Mouse (Mus musculus) megakaryocyte, embryonic 14.5 days (primary cell): ENCODE measurements around the gene R3hdm4. TPM values are rescaled to one million over a fixed set of nuclear protein-coding genes. Genes with fewer than 3 reads are reported as not detected.

ENCODE experiments used
- H3K27me3 ChIP-seq: replicated peaks from 2 replicates; pipeline ENCODE3; 2012; ENCODE audit warnings: inconsistent platforms
- H3K36me3 ChIP-seq: replicated peaks from 2 replicates; pipeline ENCODE3; 2012; ENCODE audit warnings: low read length, inconsistent platforms, mixed read lengths
- H3K4me1 ChIP-seq: 2 replicates; pipeline ENCODE4 v1.6.1; 2012; ENCODE audit warnings: inconsistent platforms
- H3K4me3 ChIP-seq: replicated peaks from 2 replicates; pipeline ENCODE3; 2012; ENCODE audit warnings: moderate library complexity, mild to moderate bottlenecking, inconsistent platforms
- H3K9me3 ChIP-seq: 2 replicates; pipeline ENCODE4 v1.6.1; 2012; ENCODE audit warnings: inconsistent platforms
- FLI1 ChIP-seq: IDR thresholded peaks from 2 replicates; pipeline ENCODE4 v1.6.1; 2012; ENCODE audit warnings: low read length, inconsistent platforms, mixed read lengths
- GATA1 ChIP-seq: IDR thresholded peaks from 3 replicates; pipeline ENCODE4 v1.6.1; 2012; ENCODE audit warnings: mixed read lengths, low read length, inconsistent platforms, borderline replicate concordance
- polyA plus RNA-seq: library from polyadenylated mRNA; stranded (reverse); fragments of >175 nt; gene quantifications from 2 replicates; pipeline ENCODE4 v1.2.3, GENCODE M21; 2012; ENCODE audit warnings: low replicate concordance; ENCODE audit not compliant: insufficient read depth

Gene R3hdm4
- polyA plus RNA-seq, 1 experiment = 597 TPM

DNA sequence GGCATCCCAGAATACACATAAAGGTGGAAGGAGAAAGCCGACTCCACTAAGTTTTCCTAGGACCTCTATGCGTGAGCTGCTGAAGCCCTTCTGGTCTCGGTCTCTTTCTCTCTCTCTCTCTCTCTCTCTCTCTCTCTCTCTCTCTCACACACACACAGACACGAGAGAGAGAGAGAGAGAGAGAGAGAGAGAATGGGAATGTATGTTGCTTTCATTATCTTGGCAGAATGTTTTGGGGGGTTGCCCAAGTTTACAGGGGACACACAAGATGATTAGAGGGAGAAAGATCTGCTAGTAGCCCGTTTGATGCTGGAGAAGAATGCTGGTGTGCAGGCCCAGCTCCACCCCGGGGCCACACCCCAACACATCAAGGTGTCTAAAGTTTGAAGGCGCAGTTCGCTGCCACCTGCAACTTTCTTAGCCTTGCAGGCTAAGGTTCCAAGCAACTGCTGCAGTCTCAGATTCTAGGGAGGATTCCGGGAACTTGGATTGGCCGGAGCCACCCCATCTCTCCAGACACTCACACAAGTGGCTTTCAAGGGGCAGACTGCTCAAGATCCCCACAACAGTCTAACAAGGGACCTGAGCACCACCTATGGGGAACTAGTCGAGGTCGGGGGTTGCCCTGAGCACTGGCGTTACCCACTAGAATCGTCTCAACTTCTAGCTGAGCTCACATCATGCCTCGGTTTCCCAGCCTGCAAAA lies 4.9 kb upstream of the R3hdm4 start:
- Histone ChIP-seq H3K9me3 (0 out of 2 replicates have a peak, but pooled peaks cover 6% of the 10 kb centered on the region), H3K4me1 (peaks cover 73% of the 10 kb centered on the region), H3K27me3 (peaks cover 8% of the 10 kb centered on the region), H3K36me3 (peaks cover 33% of the 10 kb centered on the region), H3K4me3 (peak overlapping the region; percentile 95)
- no peak for TF ChIP-seq GATA1
- TF ChIP-seq FLI1 = no peak

DNA sequence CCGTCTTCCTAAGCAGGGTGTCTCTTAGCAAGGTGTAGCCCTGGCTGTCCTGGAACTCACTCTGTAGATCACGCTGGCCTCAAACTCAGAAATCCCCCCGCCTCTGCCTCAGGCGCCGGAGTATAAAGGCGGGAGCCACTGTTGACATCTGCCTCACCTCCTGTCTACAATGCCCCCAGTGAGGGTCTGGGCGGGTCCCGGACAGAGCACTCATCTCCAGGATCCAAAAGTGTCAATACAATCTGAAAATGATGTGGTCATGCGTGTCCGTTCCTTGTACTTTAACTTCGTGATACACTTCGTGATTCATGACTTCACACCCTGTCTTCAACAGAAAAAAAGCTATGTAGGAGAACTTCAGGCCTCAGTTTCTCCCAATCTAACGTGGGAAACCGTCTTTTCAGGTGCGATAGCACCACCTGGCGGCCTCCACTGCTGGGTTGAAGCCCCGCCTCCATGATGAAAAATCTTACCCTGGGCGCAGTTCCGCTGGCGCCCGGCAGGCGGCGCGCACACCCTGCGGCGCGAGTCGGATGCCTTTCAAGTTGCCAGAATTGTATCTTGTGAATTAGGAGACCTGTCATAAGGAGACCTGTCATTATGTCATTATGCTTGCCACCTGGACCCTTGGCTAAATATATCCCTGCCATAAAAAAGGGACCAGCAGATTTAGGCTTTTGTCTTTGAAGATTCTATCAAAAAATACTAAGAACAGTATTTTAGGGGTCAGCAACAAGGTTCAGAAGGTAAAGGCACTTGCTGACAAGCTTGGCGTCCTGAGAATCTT lies 4.2 kb upstream of the R3hdm4 start:
- peaks cover 26% of the 10 kb centered on the region for H3K36me3 ChIP-seq
- H3K27me3 ChIP-seq = peaks cover 15% of the 10 kb centered on the region
- 0 out of 2 replicates have a peak, but pooled peaks cover 6% of the 10 kb centered on the region for H3K9me3 ChIP-seq
- TF ChIP-seq FLI1 (no peak), GATA1 (no peak)
- peaks cover 73% of the 10 kb centered on the region for H3K4me1 ChIP-seq
- peak overlapping the region; percentile 95 for H3K4me3 ChIP-seq

- Histone ChIP-seq H3K4me1 (peaks cover 90% of the 10 kb centered on the region), H3K9me3 (0 out of 2 replicates have a peak, but pooled peaks cover 6% of the 10 kb centered on the region), H3K36me3 (peaks cover 19% of the 10 kb centered on the region), H3K4me3 (peak overlapping the region; percentile 35), H3K27me3 (peaks cover 19% of the 10 kb centered on the region)
- no peak for TF ChIP-seq GATA1
- no peak for TF ChIP-seq FLI1
Measured at GRCm38 (mm10) chr10:79921572-79921971, 564 bp upstream of the R3hdm4 start.

DNA sequence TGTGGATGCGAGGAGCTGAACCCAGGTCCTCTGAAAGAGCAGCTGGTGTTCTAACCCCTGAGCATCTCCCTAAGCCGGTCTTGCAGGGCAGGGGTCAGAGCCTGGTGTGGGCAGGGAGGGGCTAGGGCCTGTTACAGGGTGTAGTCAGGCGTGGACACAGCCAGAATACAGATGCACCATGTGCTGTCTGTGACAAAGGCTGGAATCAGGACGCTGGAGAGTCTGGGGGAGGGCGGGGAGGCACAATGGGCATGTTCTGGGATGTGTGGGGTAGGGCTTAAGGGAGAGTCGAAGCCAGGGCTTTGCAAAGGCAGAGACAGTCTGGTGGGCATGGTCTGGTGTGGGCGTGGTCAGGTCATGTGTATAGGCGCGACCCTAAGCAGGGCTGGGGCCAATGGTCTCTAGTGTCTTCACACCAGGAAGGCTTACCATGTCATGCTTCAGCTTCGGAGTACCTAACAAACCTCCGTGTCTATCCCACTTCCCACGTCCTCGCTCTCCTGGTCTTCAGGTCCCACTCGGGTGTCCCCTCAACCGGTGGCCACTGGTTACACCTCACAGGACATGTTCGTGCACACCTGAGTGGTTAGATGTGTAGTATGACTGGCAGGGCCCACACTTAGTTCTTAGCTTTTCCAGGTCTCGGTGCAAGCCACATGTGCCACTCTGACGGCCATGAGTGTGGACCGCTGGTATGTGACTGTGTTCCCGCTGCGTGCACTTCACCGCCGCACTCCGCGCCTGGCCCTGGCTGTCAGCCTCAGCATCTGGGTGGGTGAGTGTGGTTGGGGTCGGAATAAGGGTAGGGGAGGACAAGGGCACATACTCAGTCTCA lies 735 bp downstream of the R3hdm4 start:
- 0 out of 2 replicates have a peak, but pooled peaks cover 6% of the 10 kb centered on the region for H3K9me3 ChIP-seq
- peak overlapping the region; percentile 30 for H3K4me3 ChIP-seq
- H3K27me3 ChIP-seq = peaks cover 19% of the 10 kb centered on the region
- TF ChIP-seq FLI1 (no peak), GATA1 (no peak)
- H3K36me3 ChIP-seq = peaks cover 21% of the 10 kb centered on the region
- peaks cover 83% of the 10 kb centered on the region for H3K4me1 ChIP-seq

DNA sequence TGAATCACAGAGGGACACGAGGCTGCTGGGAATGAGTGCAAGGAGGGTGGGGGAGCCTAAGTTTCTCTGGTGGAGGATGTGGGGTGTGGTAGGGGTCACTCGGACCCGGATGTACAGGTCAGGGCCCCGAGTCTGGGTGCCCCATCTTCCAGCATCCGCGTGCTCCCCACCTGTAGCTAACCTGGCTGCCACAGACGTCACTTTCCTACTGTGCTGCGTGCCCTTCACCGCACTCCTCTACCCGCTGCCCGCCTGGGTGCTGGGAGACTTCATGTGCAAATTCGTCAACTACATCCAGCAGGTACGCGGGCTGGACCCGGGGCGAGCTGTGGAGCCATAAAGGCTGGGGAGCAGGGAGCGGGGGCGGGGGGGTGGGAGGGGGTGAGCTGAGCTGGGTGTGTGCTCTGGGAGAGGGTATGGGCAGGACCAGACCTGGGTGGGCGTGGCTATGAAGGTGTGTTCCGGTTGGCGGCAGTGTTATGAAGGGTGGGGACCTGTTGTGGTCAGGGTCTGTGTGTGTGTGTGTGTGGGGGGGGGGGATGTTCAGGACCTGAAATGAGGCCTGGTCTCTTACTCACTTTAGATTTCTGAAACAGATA lies 1.7 kb downstream of the R3hdm4 start:
- H3K9me3 ChIP-seq = 0 out of 2 replicates have a peak, but pooled peaks cover 6% of the 10 kb centered on the region
- H3K27me3 ChIP-seq = peaks cover 19% of the 10 kb centered on the region
- no peak for TF ChIP-seq GATA1
- peaks cover 86% of the 10 kb centered on the region for H3K4me1 ChIP-seq
- peak overlapping the region; percentile 46 for H3K4me3 ChIP-seq
- peaks cover 22% of the 10 kb centered on the region for H3K36me3 ChIP-seq

DNA sequence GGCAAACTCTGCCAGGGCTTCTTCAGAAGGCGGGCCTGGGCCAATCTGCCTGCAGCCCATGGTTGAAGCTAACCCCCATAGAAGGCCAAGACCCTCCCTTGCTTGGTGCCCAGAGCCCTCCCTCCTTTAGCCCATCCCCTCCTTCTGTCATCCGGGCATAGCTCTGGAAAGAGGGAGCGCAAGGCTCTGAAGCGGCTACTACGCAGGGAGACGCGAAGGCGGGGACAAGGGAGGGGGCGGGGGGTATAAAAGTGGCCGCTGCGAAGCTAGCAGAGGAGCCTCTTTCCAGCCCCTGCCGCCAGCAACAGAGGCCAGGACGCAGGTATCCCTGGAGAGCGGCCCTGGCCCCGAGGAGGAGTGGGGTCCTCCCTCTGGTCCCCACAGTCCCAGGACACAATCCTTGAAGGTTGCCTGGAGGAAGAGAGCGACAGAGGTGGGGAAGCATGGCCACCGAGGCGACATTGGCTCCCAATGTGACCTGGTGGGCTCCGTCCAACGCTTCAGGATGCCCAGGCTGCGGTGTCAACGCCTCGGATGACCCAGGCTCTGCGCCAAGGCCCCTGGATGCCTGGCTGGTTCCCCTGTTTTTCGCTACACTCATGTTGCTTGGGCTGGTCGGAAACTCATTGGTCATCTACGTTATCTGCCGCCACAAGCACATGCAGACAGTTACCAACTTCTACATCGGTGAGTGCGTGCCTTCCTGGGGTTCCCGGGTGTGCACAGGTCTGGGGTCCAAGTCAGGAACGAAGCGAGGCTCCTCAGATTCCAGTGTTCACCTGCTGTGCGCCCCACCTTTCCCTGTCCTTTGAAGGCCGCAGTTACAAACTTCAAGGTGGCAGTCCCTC lies 2.6 kb downstream of the R3hdm4 start:
- Histone ChIP-seq H3K9me3 (0 out of 2 replicates have a peak, but pooled peaks cover 6% of the 10 kb centered on the region), H3K4me1 (peaks cover 87% of the 10 kb centered on the region), H3K27me3 (peaks cover 19% of the 10 kb centered on the region), H3K36me3 (peaks cover 30% of the 10 kb centered on the region), H3K4me3 (peak overlapping the region; percentile 80)
- no peak for TF ChIP-seq GATA1
- TF ChIP-seq FLI1 = no peak

- H3K27me3 ChIP-seq = peaks cover 19% of the 10 kb centered on the region
- peak overlapping the region; percentile 98 for H3K4me3 ChIP-seq
- TF ChIP-seq FLI1 (no peak), GATA1 (no peak)
- H3K9me3 ChIP-seq = 0 out of 2 replicates have a peak, but pooled peaks cover 6% of the 10 kb centered on the region
- peaks cover 35% of the 10 kb centered on the region for H3K36me3 ChIP-seq
- H3K4me1 ChIP-seq = peaks cover 87% of the 10 kb centered on the region
Measured at GRCm38 (mm10) chr10:79917532-79918100, 3.4 kb downstream of the R3hdm4 start.

- Histone ChIP-seq H3K4me3 (peak within 1 kb of the TSS; percentile 98), H3K27me3 (peaks cover 19% of the 10 kb centered on the region), H3K36me3 (peaks cover 35% of the 10 kb centered on the region), H3K4me1 (peaks cover 89% of the 10 kb centered on the region), H3K9me3 (0 out of 2 replicates have a peak, but pooled peaks cover 6% of the 10 kb centered on the region)
- no peak for TF ChIP-seq FLI1
- TF ChIP-seq GATA1 = no peak
Measured at GRCm38 (mm10) chr10:79916808-79917531, 4.0 kb downstream of the R3hdm4 start, which contains the start of gene Kiss1r. Gene Kiss1r, plus strand, starts transcription at chr10:79916971.
